Mouse (Mus musculus) testis, adult 2 months (tissue): Measurements from ENCODE around the gene Cilp. TPM values are rescaled to one million over a fixed set of nuclear protein-coding genes. Genes with fewer than 3 reads are reported as not detected.

ENCODE experiments used
- H3K27ac ChIP-seq: fragments of 200-500 bp; 2 replicates; pipeline ENCODE4 v1.5.1; 2012; ENCODE audit warnings: low read depth, low read length; ENCODE audit not compliant: control insufficient read depth, insufficient read depth
- H3K27me3 ChIP-seq: fragments of 200-500 bp; 2 replicates; pipeline ENCODE4 v1.6.1; 2012; ENCODE audit warnings: mild to moderate bottlenecking, low read length, moderate library complexity; ENCODE audit not compliant: control insufficient read depth, insufficient read depth
- H3K36me3 ChIP-seq: fragments of 200-500 bp; 2 replicates; pipeline ENCODE4 v1.6.1; 2012; ENCODE audit warnings: mild to moderate bottlenecking, low read length; ENCODE audit not compliant: control insufficient read depth, insufficient read depth
- H3K4me1 ChIP-seq: fragments of 200-500 bp; 2 replicates; pipeline ENCODE4 v1.6.1; 2012; ENCODE audit warnings: low read length; ENCODE audit not compliant: control insufficient read depth, insufficient read depth
- H3K4me3 ChIP-seq: fragments of 200-500 bp; 2 replicates; pipeline ENCODE4 v1.5.1; 2012; ENCODE audit warnings: low read depth, mild to moderate bottlenecking, low read length, moderate library complexity, mixed read lengths; ENCODE audit not compliant: control insufficient read depth
- CTCF ChIP-seq: fragments of 200-500 bp; IDR thresholded peaks from 2 replicates; pipeline ENCODE4 v1.5.1; 2012; ENCODE audit warnings: low read depth, mild to moderate bottlenecking, inconsistent platforms, low read length, moderate library complexity; ENCODE audit not compliant: control insufficient read depth, insufficient read depth, insufficient replicate concordance
- POLR2A ChIP-seq: fragments of 200-500 bp; IDR thresholded peaks from 2 replicates; pipeline ENCODE4 v1.6.1; 2012; ENCODE audit warnings: low read depth, mild to moderate bottlenecking, inconsistent platforms, low read length, moderate library complexity; ENCODE audit not compliant: control insufficient read depth
- polyA plus RNA-seq: library from polyadenylated mRNA; depleted of rRNA; stranded (reverse); fragments of >200 nt; gene quantifications from 2 replicates; pipeline ENCODE4 v1.2.3, GENCODE M21; 2012; rRNA removed

The Cilp gene
- polyA plus RNA-seq, 1 experiment: 0.33 TPM

GRCm38 (mm10) chr9:65312669-65313357, 47.8 kb downstream of the Cilp start:
- Histone ChIP-seq H3K27ac (no peak overlapping the region), H3K36me3 (peaks cover 4% of the 10 kb centered on the region), H3K4me1 (no peaks in the 10 kb centered on the region), H3K27me3 (no peaks in the 10 kb centered on the region), H3K4me3 (no peak overlapping the region)
- TF ChIP-seq POLR2A: no peak
- TF ChIP-seq CTCF: no peak

GRCm38 (mm10) chr9:65313846-65314245, 48.9 kb downstream of the Cilp start:
- H3K36me3 ChIP-seq: peaks cover 3% of the 10 kb centered on the region
- H3K27ac ChIP-seq: no peak overlapping the region
- H3K4me1 ChIP-seq: no peaks in the 10 kb centered on the region
- no peak for TF ChIP-seq CTCF
- no peaks in the 10 kb centered on the region for H3K27me3 ChIP-seq
- no peak overlapping the region for H3K4me3 ChIP-seq

- H3K36me3 ChIP-seq: no peaks in the 10 kb centered on the region; the same call in 1 of the 2 replicates
- H3K4me3 ChIP-seq: no peak overlapping the region
- no peaks in the 10 kb centered on the region for H3K27me3 ChIP-seq
- TF ChIP-seq CTCF (no peak), POLR2A (no peak)
- H3K4me1 ChIP-seq: no peaks in the 10 kb centered on the region
- H3K27ac ChIP-seq: no peak overlapping the region
These were observed 57.4 kb downstream of the Cilp start for GRCm38 (mm10) chr9:65322255-65322900.

GRCm38 (mm10) chr9:65325971-65326370, 61.0 kb downstream of the Cilp start:
- no peaks in the 10 kb centered on the region for H3K4me1 ChIP-seq
- H3K27me3 ChIP-seq: no peaks in the 10 kb centered on the region
- H3K4me3 ChIP-seq: no peak overlapping the region
- TF ChIP-seq POLR2A: no peak
- no peak for TF ChIP-seq CTCF
- peaks cover 2% of the 10 kb centered on the region; the same call in 1 of the 2 replicates for H3K36me3 ChIP-seq
- H3K27ac ChIP-seq: no peak overlapping the region

- H3K27me3 ChIP-seq: no peaks in the 10 kb centered on the region
- H3K36me3 ChIP-seq: peaks cover 2% of the 10 kb centered on the region; the same call in 1 of the 2 replicates
- TF ChIP-seq POLR2A: no peak
- TF ChIP-seq CTCF: no peak
- no peak overlapping the region for H3K4me3 ChIP-seq
- H3K27ac ChIP-seq: no peak overlapping the region
- H3K4me1 ChIP-seq: no peaks in the 10 kb centered on the region
These were observed 62.4 kb downstream of the Cilp start for GRCm38 (mm10) chr9:65327371-65327770.

Other genes starting within 250 kb of the Cilp start
- 19.2 and 22.3 TPM in 2 replicates for gene Hacd3, start 243.5 kb upstream of the Cilp start, polyA plus RNA-seq
- gene Dpp8, start 232.8 kb upstream of the Cilp start, polyA plus RNA-seq: 82.6 and 92.9 TPM in 2 replicates
- gene Igdcc4, start 163.7 kb upstream of the Cilp start, polyA plus RNA-seq: 2.8 and 3.1 TPM in 2 replicates
- 0.27 and 0.36 TPM in 2 replicates for gene Igdcc3, start 124.0 kb upstream of the Cilp start, polyA plus RNA-seq
- 2.2 and 2.3 TPM in 2 replicates for gene Parp16, start 69.8 kb upstream of the Cilp start, polyA plus RNA-seq
- 45.4 and 50.4 TPM in 2 replicates for gene Clpx, start 29.1 kb downstream of the Cilp start, polyA plus RNA-seq
- 10.4 and 10.9 TPM in 2 replicates for gene Pdcd7, start 80.9 kb downstream of the Cilp start, polyA plus RNA-seq
- gene Ubap1l, start 95.9 kb downstream of the Cilp start, polyA plus RNA-seq: 0.77 and 1.3 TPM in 2 replicates
- gene Kbtbd13, start 126.5 kb downstream of the Cilp start, polyA plus RNA-seq: 0.18 and 0.23 TPM in 2 replicates
- 5.5 and 6.6 TPM in 2 replicates for gene Rasl12, start 133.3 kb downstream of the Cilp start, polyA plus RNA-seq
- gene Slc51b, start 157.8 kb downstream of the Cilp start, polyA plus RNA-seq: not detected in 2 replicates
- 6.1 and 7.4 TPM in 2 replicates for gene Mtfmt, start 170.6 kb downstream of the Cilp start, polyA plus RNA-seq
- gene Spg21, start 195.8 kb downstream of the Cilp start, polyA plus RNA-seq: 10.1 and 10.8 TPM in 2 replicates